Mouse (Mus musculus) frontal cortex, postnatal 10 days (tissue): ENCODE results near the gene Ppp1r14b.

ENCODE experiments used
- DNase-seq, 2 experiments: peaks; one replicate each; pipeline ENCODE4 v3.0.0; 2022; ENCODE audit warnings: low spot score in 2 of 2, mixed read lengths in 1 of 2

Ppp1r14b gene

GRCm38 (mm10) chr19:6974211-6975205 is at the start of gene Ppp1r14b:
TSS of gene Ppp1r14b (plus strand) at chr19:6974968.
- DNase-seq: peak; percentile 68 to 78

DNA sequence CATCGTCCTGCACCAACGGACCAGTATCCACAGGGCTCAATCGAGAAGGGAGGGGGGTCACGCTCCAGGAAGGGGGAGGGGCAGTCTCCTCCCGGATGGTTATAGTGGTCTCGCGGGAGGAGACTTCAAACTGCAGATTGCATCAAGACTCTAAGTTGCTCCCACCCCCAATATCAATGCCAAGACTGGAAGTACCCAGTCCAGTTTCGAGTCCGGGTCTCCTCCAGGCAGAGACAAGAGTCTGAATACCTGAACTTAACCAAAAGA is 49.5 kb upstream of the Ppp1r14b start, which contains the start of gene Catsperz:
Gene Catsperz (minus strand): TSS at position 74 of the 267 bp plus-strand sequence.
- no peak for DNase-seq

GRCm38 (mm10) chr19:6925611-6926329 is 49.0 kb upstream of the Ppp1r14b start:
- DNase-seq: no peak

- DNase-seq: no peak
Observed at GRCm38 (mm10) chr19:6926559-6927255, 48.1 kb upstream of the Ppp1r14b start.

DNA sequence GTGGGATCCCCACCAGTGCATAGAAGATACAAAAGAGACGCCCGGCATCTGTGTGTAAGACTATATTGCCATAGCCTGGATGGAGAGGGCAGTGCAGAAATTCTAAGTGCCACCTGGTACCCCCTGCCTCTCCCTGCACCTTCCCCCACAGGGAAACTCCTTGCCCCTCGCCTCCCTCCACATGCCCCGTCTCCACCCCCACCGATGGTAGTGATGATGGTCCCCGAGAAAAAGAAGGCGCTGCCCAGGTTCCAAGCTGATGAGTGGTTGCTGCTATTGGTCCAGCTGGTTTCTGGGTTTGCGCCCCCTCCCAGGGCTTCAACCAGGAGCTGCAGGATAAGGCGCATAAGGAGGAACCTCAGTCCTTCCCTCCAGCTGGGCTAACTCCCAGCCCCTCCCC is 46.7 kb upstream of the Ppp1r14b start:
- no peak for DNase-seq

GRCm38 (mm10) chr19:6931002-6931401 is 43.8 kb upstream of the Ppp1r14b start:
- no peak for DNase-seq

DNA sequence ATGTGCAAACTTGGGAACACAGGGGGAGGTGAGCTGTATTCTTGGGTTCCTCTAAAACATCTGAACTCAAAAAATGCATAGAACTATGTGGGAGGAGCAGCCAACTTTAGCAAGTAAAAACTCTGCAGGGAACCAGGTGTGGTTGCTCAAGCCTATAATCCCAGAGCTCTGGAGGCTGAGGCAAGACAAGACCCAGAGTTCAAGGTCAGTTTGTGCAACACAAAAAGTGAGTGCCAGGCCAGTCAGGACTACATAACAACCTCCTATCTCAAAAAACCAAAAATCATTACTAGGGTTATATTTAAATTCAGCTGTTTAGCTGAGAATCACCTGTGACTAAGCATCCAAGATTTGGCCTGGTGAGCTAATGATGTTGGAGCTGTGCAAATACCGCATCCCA is 42.8 kb upstream of the Ppp1r14b start:
- DNase-seq: no peak

GRCm38 (mm10) chr19:6933102-6933435 is 41.7 kb upstream of the Ppp1r14b start:
- DNase-seq: no peak

- no peak for DNase-seq
Observed at GRCm38 (mm10) chr19:6933436-6934194, 41.2 kb upstream of the Ppp1r14b start.

DNA sequence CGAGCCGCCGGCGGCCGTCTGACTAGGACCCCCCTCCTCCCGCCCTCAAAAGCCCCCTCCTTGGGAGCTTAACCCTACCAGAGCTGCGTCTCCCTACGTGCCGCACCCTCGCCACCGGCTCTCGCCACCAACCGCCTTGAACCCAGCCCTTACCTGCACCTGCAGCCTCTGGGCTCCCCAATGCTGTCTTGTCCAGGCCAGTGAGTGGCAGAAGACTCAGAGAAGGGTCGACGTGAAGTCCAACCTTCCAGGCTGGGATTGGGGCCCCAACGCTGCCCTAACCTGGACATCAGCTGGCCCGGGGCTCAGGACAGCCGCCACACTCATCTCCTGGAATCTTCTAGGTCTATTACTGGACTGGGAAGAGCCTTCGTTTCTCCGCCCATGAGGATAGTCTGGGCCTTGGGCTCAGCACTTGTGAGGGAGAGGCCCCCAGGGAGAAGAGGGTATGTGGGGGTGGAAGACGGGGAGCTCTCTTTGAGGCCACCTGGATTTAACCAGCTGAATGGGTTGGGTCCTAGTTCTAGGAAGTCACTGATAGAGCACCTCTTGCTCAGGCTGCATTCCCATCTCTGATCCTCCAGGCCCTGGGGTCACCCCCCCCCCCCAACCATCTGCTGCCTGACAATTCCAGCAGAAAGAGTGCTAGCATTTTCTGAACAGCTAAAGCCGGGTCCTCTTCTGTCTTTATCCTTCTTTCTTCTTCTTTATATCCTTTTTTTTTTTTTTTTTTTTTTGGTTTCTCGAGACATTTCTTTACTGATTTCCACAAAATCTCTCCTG is 40.4 kb upstream of the Ppp1r14b start, which contains the start of gene Kcnk4:
Gene Kcnk4 (minus strand): TSS at position 321 of the 783 bp plus-strand sequence.
- no peak for DNase-seq

GRCm38 (mm10) chr19:6936299-6936698 is 38.5 kb upstream of the Ppp1r14b start:
- no peak for DNase-seq

DNA sequence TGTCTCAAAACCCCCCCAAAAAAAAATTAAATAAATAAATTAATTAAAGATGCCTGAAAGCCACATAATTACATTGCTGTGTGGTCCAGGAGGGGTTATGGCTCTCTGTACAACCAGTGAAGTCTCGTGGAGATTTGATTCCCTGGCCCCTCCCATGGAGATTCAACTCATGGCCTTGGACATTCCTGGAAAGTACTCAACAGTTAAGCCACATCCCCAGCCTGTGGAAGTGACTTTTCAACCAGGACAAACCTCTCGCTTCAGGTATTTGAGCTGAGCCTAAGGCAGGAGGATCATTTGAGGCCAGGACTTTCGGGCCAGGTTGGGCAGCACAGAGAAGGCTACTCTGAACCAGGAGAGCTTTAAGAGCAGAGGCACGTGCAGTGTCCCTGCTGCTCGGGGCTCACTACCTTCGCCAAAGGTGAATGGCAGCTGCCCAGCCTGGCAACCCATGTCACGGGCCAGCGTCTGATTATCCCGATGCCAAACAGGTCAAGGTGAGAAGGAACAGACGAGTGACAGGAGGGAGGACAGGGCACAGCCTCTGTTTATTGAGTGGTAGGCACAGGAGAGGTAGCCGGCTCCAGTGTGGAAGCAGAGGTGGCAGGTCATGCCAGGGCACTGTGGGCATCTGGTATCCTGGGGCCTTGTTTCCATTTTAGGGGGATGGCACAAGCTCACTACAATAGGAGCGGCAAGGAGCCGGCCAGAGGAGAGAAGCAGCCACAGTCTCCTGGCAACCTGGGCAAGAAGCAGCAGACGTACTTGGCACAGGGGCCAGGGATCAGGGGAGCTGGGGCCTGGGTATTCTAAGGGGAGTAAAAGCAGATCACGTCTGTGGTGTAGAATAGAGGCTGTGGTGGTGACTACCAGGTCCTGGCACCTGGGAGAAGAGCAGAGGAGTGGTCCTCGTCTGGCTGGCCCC is 37.0 kb upstream of the Ppp1r14b start:
- DNase-seq: no peak

DNA sequence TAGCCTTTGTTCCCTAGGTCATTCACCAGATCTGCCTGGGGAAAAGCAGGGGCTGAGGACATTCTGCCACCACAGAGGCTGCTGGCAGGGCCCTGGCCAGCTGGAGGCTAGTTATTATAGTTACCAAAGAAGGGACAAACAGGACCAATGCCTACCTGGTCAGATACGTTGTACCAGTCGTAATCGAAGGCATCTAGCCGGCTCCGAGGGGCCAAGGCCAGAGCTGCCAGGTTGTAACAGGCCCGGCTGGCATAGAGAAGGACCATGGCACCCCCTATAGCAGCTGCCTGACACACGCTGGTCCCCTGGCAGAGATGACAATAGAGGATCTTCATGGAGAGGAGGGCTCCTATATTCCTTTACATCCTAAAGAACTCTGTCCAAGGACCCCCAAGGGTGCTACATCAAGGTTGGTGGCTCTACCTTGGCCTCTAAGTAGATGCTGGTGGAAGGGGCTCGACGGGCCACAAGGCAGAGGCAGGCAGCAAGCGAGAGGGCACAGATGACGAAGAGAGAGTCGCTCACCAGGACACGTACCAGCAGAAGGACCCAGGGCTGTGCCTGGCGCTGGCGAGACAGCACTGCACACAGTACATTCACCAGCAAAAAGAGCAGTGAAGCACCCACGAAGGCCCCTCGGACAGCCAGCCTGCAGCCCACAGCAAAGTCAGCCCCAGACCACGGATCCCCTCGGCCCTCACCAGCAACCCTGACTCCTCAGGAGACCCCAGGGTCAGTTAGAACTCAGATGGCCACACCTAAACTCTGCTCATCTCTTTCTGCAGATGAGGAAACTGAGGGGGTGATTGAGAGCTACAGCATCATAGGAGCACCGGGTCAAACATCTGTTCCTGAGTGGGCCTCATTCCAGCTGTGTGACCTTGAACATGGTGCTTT is 35.4 kb upstream of the Ppp1r14b start:
- no peak for DNase-seq

GRCm38 (mm10) chr19:6940396-6941351 is 34.1 kb upstream of the Ppp1r14b start:
- no peak for DNase-seq

DNA sequence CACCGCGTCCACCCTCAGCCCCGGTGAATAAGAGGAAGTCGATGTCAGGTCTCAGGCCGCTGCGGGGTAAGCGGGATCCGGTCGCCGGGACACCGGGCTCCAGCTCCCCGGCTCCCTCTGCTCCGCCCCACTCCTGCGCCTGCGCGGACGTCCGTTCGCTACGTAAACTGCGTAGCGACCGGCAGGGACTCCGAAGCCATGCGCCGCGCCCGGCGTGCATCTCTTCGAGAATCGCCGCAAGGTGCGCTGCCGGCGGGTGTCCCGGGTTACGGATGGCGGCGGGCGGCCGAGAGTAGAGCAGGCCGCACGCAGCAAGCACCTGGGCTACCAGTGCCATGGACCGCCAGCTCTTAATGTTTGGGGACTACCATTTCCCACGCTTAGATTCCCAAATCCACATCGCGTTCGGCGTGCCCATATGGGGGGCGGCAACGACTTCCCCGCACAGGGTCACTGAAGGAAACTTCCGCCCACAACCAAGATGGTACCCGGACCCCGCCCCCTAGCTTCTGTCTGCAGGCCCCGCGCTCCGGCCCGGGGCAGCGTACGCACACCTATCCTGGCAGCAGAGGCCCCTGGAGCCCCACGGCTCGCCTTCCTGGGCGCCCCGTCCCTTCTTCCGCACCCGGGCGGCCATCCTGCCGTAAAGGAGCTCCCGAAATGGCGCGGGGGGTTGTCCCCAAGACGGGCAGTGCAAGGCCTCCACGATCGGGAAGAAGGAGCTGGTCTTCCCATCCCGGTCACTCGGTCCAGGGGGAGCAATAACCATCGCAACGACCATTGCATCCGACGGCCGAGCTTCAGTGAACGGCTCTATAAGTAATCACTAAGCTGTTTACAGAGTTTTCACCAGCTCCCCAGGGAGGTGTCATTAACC is 33.2 kb upstream of the Ppp1r14b start, which contains the start of gene Bad:
Gene Bad (plus strand): TSS at position 490 of the 877 bp plus-strand sequence.
- DNase-seq: peak; percentile 78 to 93

GRCm38 (mm10) chr19:6942249-6942691 is 32.5 kb upstream of the Ppp1r14b start, which contains the start of gene Gpr137:
TSS of gene Gpr137 (minus strand) at chr19:6942480.
- peak; percentile 90 to 92 for DNase-seq
